Mouse (Mus musculus) cerebellum, adult 2 months (tissue): Measurements from ENCODE around the gene Cltc.

Source experiments
- CTCF ChIP-seq: fragments of 200-500 bp; IDR thresholded peaks from 2 replicates; pipeline ENCODE4 v1.5.1; 2011; ENCODE audit warnings: low read depth, mild to moderate bottlenecking, control low read depth, low read length, moderate library complexity, borderline replicate concordance; ENCODE audit not compliant: insufficient read depth
- POLR2A ChIP-seq: fragments of 200-500 bp; IDR thresholded peaks from 2 replicates; pipeline ENCODE4 v1.6.1; 2011; ENCODE audit warnings: low read length, control low read depth, borderline replicate concordance; ENCODE audit not compliant: insufficient read depth

DNA sequence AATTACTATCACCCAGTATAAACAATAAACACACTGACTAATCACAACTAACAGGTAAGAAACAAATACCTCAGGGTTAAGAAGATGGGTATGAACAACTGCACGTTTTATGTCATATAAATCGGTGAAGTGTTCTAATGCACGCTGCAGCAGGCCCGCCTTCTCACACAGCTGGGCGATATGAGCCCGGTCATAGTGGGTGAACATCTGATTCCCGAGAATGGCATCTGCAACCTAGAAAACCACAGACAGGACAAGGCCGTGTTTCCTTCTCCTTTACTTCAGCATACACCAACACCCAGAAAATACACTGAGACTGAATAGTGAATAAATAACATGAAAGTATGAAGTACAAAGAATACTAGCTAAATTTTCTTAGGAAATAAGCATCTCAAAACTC, 38.0 kb downstream of the Cltc start:
- TF ChIP-seq CTCF (no peak), POLR2A (no peak)
